Mouse (Mus musculus) bone marrow, adult 2 months (tissue): ENCODE measurements around the gene Nutm1.

Experiments used
- CTCF ChIP-seq: fragments of 200-500 bp; IDR thresholded peaks from 2 replicates; pipeline ENCODE4 v1.5.1; 2011; ENCODE audit warnings: low read length, control low read depth; ENCODE audit not compliant: control insufficient read depth, insufficient read depth
- POLR2A ChIP-seq: fragments of 200-500 bp; IDR thresholded peaks from 2 replicates; pipeline ENCODE4 v1.6.1; 2011; ENCODE audit warnings: low read depth, mild to moderate bottlenecking, control low read depth, low read length, borderline replicate concordance; ENCODE audit not compliant: control insufficient read depth

GRCm38 (mm10) chr2:112284363-112285030 is 25.4 kb upstream of the Nutm1 start:
- TF ChIP-seq POLR2A (no peak), CTCF (no peak)
